Mouse (Mus musculus): Measurements from ENCODE around the gene Irf2bp1.

The Irf2bp1 gene

GRCm38 (mm10) chr7:18998835-18999234 is 5.0 kb upstream of the Irf2bp1 start:
- in situ Hi-C loops (cut with MboI; ENCODE audit: low sequenced_read_pairs): loop anchor here (10.0 kb wide), 1 partner anchor 104 kb away; no protein-coding TSS in a partner anchor

- in situ Hi-C loops (cut with MboI; ENCODE audit: low sequenced_read_pairs): no loop called here
Measured at GRCm38 (mm10) chr7:19000421-19000820, 3.4 kb upstream of the Irf2bp1 start.

GRCm38 (mm10) chr7:19001066-19001806 is 2.6 kb upstream of the Irf2bp1 start:
- in situ Hi-C loops (cut with MboI; ENCODE audit: low sequenced_read_pairs): no loop called here

GRCm38 (mm10) chr7:19001807-19002085 is 2.1 kb upstream of the Irf2bp1 start:
- in situ Hi-C loops (cut with MboI; ENCODE audit: low sequenced_read_pairs): no loop called here

- in situ Hi-C loops (cut with MboI; ENCODE audit: low sequenced_read_pairs): no loop called here
Measured at GRCm38 (mm10) chr7:19002115-19002514, 1.7 kb upstream of the Irf2bp1 start.

GRCm38 (mm10) chr7:19002848-19003498 is 871 bp upstream of the Irf2bp1 start:
- in situ Hi-C loops (cut with MboI; ENCODE audit: low sequenced_read_pairs): no loop called here

GRCm38 (mm10) chr7:19004631-19005079 is 811 bp downstream of the Irf2bp1 start:
- in situ Hi-C loops (cut with MboI; ENCODE audit: low sequenced_read_pairs): no loop called here

GRCm38 (mm10) chr7:19005417-19006121 is 1.7 kb downstream of the Irf2bp1 start:
- in situ Hi-C loops (cut with MboI; ENCODE audit: low sequenced_read_pairs): no loop called here

- in situ Hi-C loops (cut with MboI; ENCODE audit: low sequenced_read_pairs): no loop called here
Measured at GRCm38 (mm10) chr7:19006476-19006875, 2.6 kb downstream of the Irf2bp1 start.

- in situ Hi-C loops (cut with MboI; ENCODE audit: low sequenced_read_pairs): no loop called here
Measured at GRCm38 (mm10) chr7:19007026-19007977, 3.5 kb downstream of the Irf2bp1 start.

GRCm38 (mm10) chr7:19010581-19010980 is 6.7 kb downstream of the Irf2bp1 start:
- in situ Hi-C loops (cut with MboI; ENCODE audit: low sequenced_read_pairs): no loop called here

- in situ Hi-C loops (cut with MboI; ENCODE audit: low sequenced_read_pairs): no loop called here
Measured at GRCm38 (mm10) chr7:19012025-19012621, 8.3 kb downstream of the Irf2bp1 start.

- in situ Hi-C loops (cut with MboI; ENCODE audit: low sequenced_read_pairs): no loop called here
Measured at GRCm38 (mm10) chr7:19012882-19013281, 9.0 kb downstream of the Irf2bp1 start.

- in situ Hi-C loops (cut with MboI; ENCODE audit: low sequenced_read_pairs): no loop called here
Measured at GRCm38 (mm10) chr7:19014452-19014851, 10.6 kb downstream of the Irf2bp1 start.

GRCm38 (mm10) chr7:19016042-19016441 is 12.2 kb downstream of the Irf2bp1 start:
- in situ Hi-C loops (cut with MboI; ENCODE audit: low sequenced_read_pairs): no loop called here

GRCm38 (mm10) chr7:19017909-19018308 is 14.1 kb downstream of the Irf2bp1 start:
- in situ Hi-C loops (cut with MboI; ENCODE audit: low sequenced_read_pairs): no loop called here

- in situ Hi-C loops (cut with MboI; ENCODE audit: low sequenced_read_pairs): no loop called here
Measured at GRCm38 (mm10) chr7:19021048-19021447, 17.2 kb downstream of the Irf2bp1 start.

GRCm38 (mm10) chr7:19022189-19022958 is 18.5 kb downstream of the Irf2bp1 start:
- in situ Hi-C loops (cut with MboI; ENCODE audit: low sequenced_read_pairs): no loop called here

- in situ Hi-C loops (cut with MboI; ENCODE audit: low sequenced_read_pairs): no loop called here
Measured at GRCm38 (mm10) chr7:19023357-19023814, 19.5 kb downstream of the Irf2bp1 start, which contains the start of gene Foxa3. Gene Foxa3 (minus strand): TSS chr7:19023538.
